Mouse (Mus musculus): Measurements from ENCODE around the gene Tbx5. TPM values are rescaled to one million over a fixed set of nuclear protein-coding genes. Genes with fewer than 3 reads are reported as not detected.

The Tbx5 gene
- polyA plus RNA-seq, 1 experiment from 2014 or later = 0.71 TPM

DNA sequence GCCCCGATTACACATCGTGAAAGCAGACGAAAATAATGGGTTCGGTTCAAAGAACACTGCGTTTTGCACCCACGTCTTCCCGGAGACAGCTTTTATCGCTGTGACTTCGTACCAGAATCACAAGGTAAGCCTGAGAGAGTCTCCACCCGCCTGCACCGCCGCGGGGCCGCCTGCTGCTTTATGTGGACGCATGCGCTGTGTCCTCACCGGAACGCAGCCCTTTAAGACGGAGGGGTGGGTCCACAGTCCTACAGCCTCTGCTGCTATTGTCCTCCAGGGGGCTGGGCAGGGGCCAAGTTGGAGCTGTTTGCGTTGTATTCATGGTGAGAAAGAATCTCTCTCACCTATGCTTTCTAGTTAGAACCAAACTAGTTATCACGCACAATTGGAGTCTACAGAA is 12.5 kb downstream of the Tbx5 start:
- under 1% methylated on average over 21 of the region's 21 CpGs for WGBS
- Histone ChIP-seq H3K4me3 (replicated peaks) (peak overlapping the region; percentile 23), H3K27ac (replicated peaks) (no peak overlapping the region), H3K4me1 (peaks cover 11% of the 10 kb centered on the region), H3K27me3 (peaks cover 89% of the 10 kb centered on the region), H3K9me3 (replicated peaks) (no peaks in the 10 kb centered on the region), H3K36me3 (no peaks in the 10 kb centered on the region), H3K4me2 (replicated peaks) (peak overlapping the region; percentile 42), H3K9ac (no peak overlapping the region)
- no peak for ATAC-seq (ENCODE audit: insufficient number of reproducible peaks, low FRiP score, low TSS enrichment, low read depth)

- Histone ChIP-seq H3K27ac (replicated peaks) (no peak overlapping the region), H3K9ac (no peak overlapping the region), H3K27me3 (peaks cover 28% of the 10 kb centered on the region), H3K4me3 (replicated peaks) (no peak overlapping the region), H3K4me2 (replicated peaks) (no peak overlapping the region), H3K4me1 (no peaks in the 10 kb centered on the region), H3K36me3 (no peaks in the 10 kb centered on the region), H3K9me3 (replicated peaks) (no peaks in the 10 kb centered on the region)
- no peak for ATAC-seq (ENCODE audit: insufficient number of reproducible peaks, low FRiP score, low TSS enrichment, low read depth)
- 48% methylated on average over 4 of the region's 4 CpGs for WGBS
Observed at GRCm38 (mm10) chr5:119857052-119857451, 24.6 kb downstream of the Tbx5 start.

- H3K9me3 ChIP-seq (replicated peaks) = no peaks in the 10 kb centered on the region
- no peak overlapping the region for H3K27ac ChIP-seq (replicated peaks)
- no peaks in the 10 kb centered on the region for H3K36me3 ChIP-seq
- H3K9ac ChIP-seq = no peak overlapping the region
- peaks cover 3% of the 10 kb centered on the region for H3K4me1 ChIP-seq
- ATAC-seq (ENCODE audit: insufficient number of reproducible peaks, low FRiP score, low TSS enrichment, low read depth) = no peak
- no peak overlapping the region for H3K4me2 ChIP-seq (replicated peaks)
- WGBS = 56% methylated on average over 5 of the region's 5 CpGs
- H3K4me3 ChIP-seq (replicated peaks) = no peak overlapping the region
- peaks cover 33% of the 10 kb centered on the region for H3K27me3 ChIP-seq
Observed at GRCm38 (mm10) chr5:119861301-119861700, 28.8 kb downstream of the Tbx5 start.

- no peak for ATAC-seq (ENCODE audit: insufficient number of reproducible peaks, low FRiP score, low TSS enrichment, low read depth)
- H3K4me1 ChIP-seq = peaks cover 13% of the 10 kb centered on the region
- 81% methylated on average over 5 of the region's 5 CpGs for WGBS
- no peak overlapping the region for H3K4me2 ChIP-seq (replicated peaks)
- H3K27ac ChIP-seq (replicated peaks) = no peak overlapping the region
- peaks cover 39% of the 10 kb centered on the region for H3K27me3 ChIP-seq
- H3K36me3 ChIP-seq = no peaks in the 10 kb centered on the region
- H3K9ac ChIP-seq = no peak overlapping the region
- H3K4me3 ChIP-seq (replicated peaks) = no peak overlapping the region
- no peaks in the 10 kb centered on the region for H3K9me3 ChIP-seq (replicated peaks)
Observed at GRCm38 (mm10) chr5:119862431-119862830, 30.0 kb downstream of the Tbx5 start.

DNA sequence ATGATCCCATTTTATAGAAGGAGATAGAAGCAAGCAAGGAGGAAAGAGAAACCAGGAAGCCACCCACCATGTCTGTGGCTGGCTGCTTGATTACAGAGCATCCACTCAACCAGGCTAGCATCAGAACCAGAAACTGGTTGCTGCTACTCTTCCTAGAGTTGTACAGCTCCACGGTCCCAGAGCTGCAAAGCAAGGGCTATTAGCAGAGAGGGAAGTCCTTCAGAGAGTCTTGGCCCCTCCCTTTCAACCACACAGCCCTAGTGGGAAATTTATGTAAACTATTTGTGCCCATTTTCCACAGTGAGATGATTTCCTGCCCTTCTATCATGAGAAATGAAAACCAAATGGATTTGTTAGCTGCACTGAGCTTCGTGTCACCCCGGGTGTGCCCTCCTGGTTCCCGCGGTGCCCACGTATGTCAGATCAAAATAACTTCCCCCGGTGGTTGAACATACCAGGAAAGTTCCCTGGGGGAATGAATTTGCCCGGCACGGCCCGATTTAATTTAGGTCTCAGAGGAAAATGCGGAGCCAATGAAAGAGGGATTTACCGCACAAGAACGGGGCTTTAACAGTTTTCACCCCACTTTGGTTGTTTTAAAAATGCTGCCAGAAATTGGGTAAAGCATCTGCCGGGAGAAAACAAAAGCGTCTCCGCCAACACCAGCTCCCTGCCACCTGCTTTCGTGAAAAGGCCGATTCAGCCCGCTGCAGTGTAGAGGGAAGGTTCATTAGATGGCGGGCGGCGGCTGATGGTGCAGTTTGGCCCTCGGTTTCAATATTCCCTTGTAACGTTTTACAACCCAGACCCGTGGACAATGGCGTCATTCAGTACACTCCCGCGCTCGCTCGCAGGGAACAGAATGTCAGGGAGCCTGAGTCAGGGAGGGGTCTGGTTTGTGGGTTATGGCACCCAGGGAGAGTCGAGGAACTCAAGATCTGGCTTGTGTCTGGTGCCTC is 34.1 kb downstream of the Tbx5 start:
- H3K4me1 ChIP-seq = peaks cover 13% of the 10 kb centered on the region
- peak overlapping the region; percentile 27 for H3K4me3 ChIP-seq (replicated peaks)
- H3K27me3 ChIP-seq = peaks cover 27% of the 10 kb centered on the region
- ATAC-seq (ENCODE audit: insufficient number of reproducible peaks, low FRiP score, low TSS enrichment, low read depth) = no peak
- H3K27ac ChIP-seq (replicated peaks) = no peak overlapping the region
- H3K9me3 ChIP-seq (replicated peaks) = no peaks in the 10 kb centered on the region
- H3K9ac ChIP-seq = no peak overlapping the region
- H3K4me2 ChIP-seq (replicated peaks) = peak overlapping the region; percentile 50
- no peaks in the 10 kb centered on the region for H3K36me3 ChIP-seq
- WGBS = 14% methylated on average over 31 of the region's 31 CpGs

DNA sequence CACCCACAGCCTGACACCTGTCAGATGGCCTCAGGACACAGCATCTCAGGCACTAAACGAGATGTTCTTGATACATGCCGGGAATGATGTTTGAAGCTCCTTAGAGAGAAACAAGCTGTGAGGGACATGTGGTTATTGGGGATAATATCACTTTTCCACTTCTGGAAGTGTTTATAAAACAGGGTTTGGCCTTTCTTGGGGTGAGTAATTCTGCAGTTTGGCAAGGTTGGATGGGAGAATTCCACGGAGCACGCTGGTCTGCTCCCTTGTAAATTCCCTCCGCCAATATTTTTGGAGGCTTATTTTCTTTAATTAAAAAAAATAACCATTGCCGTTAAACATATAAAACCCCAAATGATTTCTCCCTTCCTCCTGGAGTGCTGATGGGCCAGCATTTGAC is 35.5 kb downstream of the Tbx5 start:
- WGBS = 41% methylated on average over 6 of the region's 6 CpGs
- H3K4me3 ChIP-seq (replicated peaks) = no peak overlapping the region
- no peaks in the 10 kb centered on the region for H3K9me3 ChIP-seq (replicated peaks)
- no peaks in the 10 kb centered on the region for H3K36me3 ChIP-seq
- H3K27ac ChIP-seq (replicated peaks) = no peak overlapping the region
- no peak overlapping the region for H3K4me2 ChIP-seq (replicated peaks)
- peaks cover 13% of the 10 kb centered on the region for H3K4me1 ChIP-seq
- no peak for ATAC-seq (ENCODE audit: insufficient number of reproducible peaks, low FRiP score, low TSS enrichment, low read depth)
- H3K27me3 ChIP-seq = peaks cover 21% of the 10 kb centered on the region
- no peak overlapping the region for H3K9ac ChIP-seq

DNA sequence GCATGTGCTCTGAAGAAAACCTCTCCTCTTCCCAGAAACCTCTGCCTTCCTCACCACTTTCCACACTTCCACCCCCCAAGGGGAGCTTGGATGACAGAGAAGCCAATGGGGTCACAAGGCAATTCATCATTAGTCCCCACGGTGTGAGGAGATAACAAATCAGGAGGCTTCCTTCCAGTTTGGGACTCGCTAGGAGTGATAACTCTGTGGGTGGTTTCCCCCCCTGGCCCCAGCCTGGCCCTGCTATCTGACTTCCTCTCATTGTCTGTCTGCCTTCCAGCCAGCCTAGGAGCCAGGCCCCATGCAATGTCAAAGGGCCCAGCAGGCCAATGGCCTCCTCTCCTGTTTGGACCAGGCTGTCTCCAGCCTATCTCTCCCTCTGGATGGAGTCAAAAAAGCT is 43.0 kb downstream of the Tbx5 start:
- no peak for ATAC-seq (ENCODE audit: insufficient number of reproducible peaks, low FRiP score, low TSS enrichment, low read depth)
- 34% methylated on average over 2 of the region's 2 CpGs for WGBS
- H3K4me2 ChIP-seq (replicated peaks) = no peak overlapping the region
- no peak overlapping the region for H3K9ac ChIP-seq
- 0 out of 2 replicates have a peak, but pooled peaks cover 3% of the 10 kb centered on the region for H3K27me3 ChIP-seq
- H3K36me3 ChIP-seq = no peaks in the 10 kb centered on the region
- H3K4me1 ChIP-seq = no peaks in the 10 kb centered on the region
- H3K27ac ChIP-seq (replicated peaks) = no peak overlapping the region
- H3K9me3 ChIP-seq (replicated peaks) = no peaks in the 10 kb centered on the region
- no peak overlapping the region for H3K4me3 ChIP-seq (replicated peaks)

DNA sequence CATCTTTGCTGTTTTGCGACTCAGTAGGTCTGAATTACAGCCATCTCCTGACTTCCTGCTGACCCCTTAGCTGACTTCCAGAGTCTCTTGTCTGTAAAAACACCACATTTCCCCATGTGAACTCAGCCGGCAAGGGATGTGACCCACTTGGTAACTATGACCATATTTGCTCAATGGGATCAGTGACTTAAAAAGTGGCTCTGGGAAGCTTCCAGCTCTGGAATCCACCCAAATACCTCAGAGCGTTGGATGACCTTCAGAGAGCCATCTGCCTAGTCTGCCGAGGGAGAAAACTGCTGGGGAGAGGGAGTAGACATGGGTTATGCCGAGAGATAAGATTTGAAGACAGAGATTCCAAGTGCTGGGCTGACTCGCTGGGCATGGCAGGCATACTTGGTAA is 44.7 kb downstream of the Tbx5 start:
- H3K9ac ChIP-seq = no peak overlapping the region
- no peaks in the 10 kb centered on the region for H3K4me1 ChIP-seq
- no peak for ATAC-seq (ENCODE audit: insufficient number of reproducible peaks, low FRiP score, low TSS enrichment, low read depth)
- H3K27ac ChIP-seq (replicated peaks) = no peak overlapping the region
- 0 out of 2 replicates have a peak, but pooled peaks cover 3% of the 10 kb centered on the region for H3K27me3 ChIP-seq
- H3K4me3 ChIP-seq (replicated peaks) = no peak overlapping the region
- 57% methylated on average over 6 of the region's 6 CpGs for WGBS
- H3K4me2 ChIP-seq (replicated peaks) = no peak overlapping the region
- no peaks in the 10 kb centered on the region for H3K9me3 ChIP-seq (replicated peaks)
- H3K36me3 ChIP-seq = no peaks in the 10 kb centered on the region

GRCm38 (mm10) chr5:119885595-119885994 is 53.1 kb downstream of the Tbx5 start:
- Histone ChIP-seq H3K4me3 (replicated peaks) (no peak overlapping the region), H3K4me2 (replicated peaks) (no peak overlapping the region), H3K27me3 (no peaks in the 10 kb centered on the region), H3K27ac (replicated peaks) (no peak overlapping the region), H3K36me3 (no peaks in the 10 kb centered on the region), H3K9me3 (replicated peaks) (no peaks in the 10 kb centered on the region), H3K9ac (no peak overlapping the region), H3K4me1 (no peaks in the 10 kb centered on the region)
- no peak for ATAC-seq (ENCODE audit: insufficient number of reproducible peaks, low FRiP score, low TSS enrichment, low read depth)
- 81% methylated on average over 7 of the region's 8 CpGs for WGBS

GRCm38 (mm10) chr5:119887381-119887780 is 54.9 kb downstream of the Tbx5 start:
- Histone ChIP-seq H3K4me2 (replicated peaks) (no peak overlapping the region), H3K4me3 (replicated peaks) (no peak overlapping the region), H3K27me3 (no peaks in the 10 kb centered on the region), H3K27ac (replicated peaks) (no peak overlapping the region), H3K9me3 (replicated peaks) (no peaks in the 10 kb centered on the region), H3K4me1 (no peaks in the 10 kb centered on the region), H3K36me3 (no peaks in the 10 kb centered on the region), H3K9ac (no peak overlapping the region)
- ATAC-seq (ENCODE audit: insufficient number of reproducible peaks, low FRiP score, low TSS enrichment, low read depth) = no peak
- WGBS = 74% methylated on average over 8 of the region's 8 CpGs

- H3K4me1 ChIP-seq = no peaks in the 10 kb centered on the region
- H3K9ac ChIP-seq = no peak overlapping the region
- H3K9me3 ChIP-seq (replicated peaks) = no peaks in the 10 kb centered on the region
- H3K27ac ChIP-seq (replicated peaks) = no peak overlapping the region
- no peak overlapping the region for H3K4me3 ChIP-seq (replicated peaks)
- no peaks in the 10 kb centered on the region for H3K27me3 ChIP-seq
- 34% methylated on average over 5 of the region's 5 CpGs for WGBS
- no peak for ATAC-seq (ENCODE audit: insufficient number of reproducible peaks, low FRiP score, low TSS enrichment, low read depth)
- H3K4me2 ChIP-seq (replicated peaks) = no peak overlapping the region
- H3K36me3 ChIP-seq = no peaks in the 10 kb centered on the region
Observed at GRCm38 (mm10) chr5:119891960-119892359, 59.5 kb downstream of the Tbx5 start.

- 74% methylated on average over 3 of the region's 3 CpGs for WGBS
- H3K9me3 ChIP-seq (replicated peaks) = no peaks in the 10 kb centered on the region
- H3K27me3 ChIP-seq = no peaks in the 10 kb centered on the region
- H3K4me1 ChIP-seq = no peaks in the 10 kb centered on the region
- H3K27ac ChIP-seq (replicated peaks) = no peak overlapping the region
- H3K4me3 ChIP-seq (replicated peaks) = no peak overlapping the region
- ATAC-seq (ENCODE audit: insufficient number of reproducible peaks, low FRiP score, low TSS enrichment, low read depth) = no peak
- H3K4me2 ChIP-seq (replicated peaks) = no peak overlapping the region
- H3K36me3 ChIP-seq = no peaks in the 10 kb centered on the region
- no peak overlapping the region for H3K9ac ChIP-seq
Observed at GRCm38 (mm10) chr5:119893060-119893459, 60.6 kb downstream of the Tbx5 start.

Measured in embryonic facial prominence, embryonic 15.5 days (tissue).